Mouse (Mus musculus) CH12.LX (cell line): Measurements from ENCODE around the gene Pcolce.

ENCODE experiments used
- BHLHE40 ChIP-seq: IDR thresholded peaks from 2 replicates; pipeline ENCODE4 v1.6.1; 2011; ENCODE audit warnings: mild to moderate bottlenecking, low read depth, low read length, improper control_type of control experiment
- CTCF ChIP-seq, 2 experiments: IDR thresholded peaks in 1 of 2; conservative IDR thresholded peaks in 1 of 2; 2 replicates each; pipeline ENCODE4 v1.5.1; 2011 to 2012; ENCODE audit warnings: low read depth in 2 of 2, low read length in 2 of 2, improper control_type of control experiment in 1 of 2, inconsistent platforms in 1 of 2, mild to moderate bottlenecking in 1 of 2, moderate library complexity in 1 of 2
- E2F4 ChIP-seq: IDR thresholded peaks from 2 replicates; pipeline ENCODE4 v1.6.1; 2011; ENCODE audit warnings: low read depth, low read length, improper control_type of control experiment; ENCODE audit not compliant: insufficient replicate concordance
- ELF1 ChIP-seq: IDR thresholded peaks from 2 replicates; pipeline ENCODE4 v1.6.1; 2014; ENCODE audit warnings: low read depth, mild to moderate bottlenecking, inconsistent platforms, low read length, improper control_type of control experiment
- EP300 ChIP-seq: IDR thresholded peaks from 2 replicates; pipeline ENCODE4 v1.6.1; 2011; ENCODE audit warnings: low read length, improper control_type of control experiment
- MXI1 ChIP-seq: IDR thresholded peaks from 2 replicates; pipeline ENCODE4 v1.6.1; 2011; ENCODE audit warnings: mild to moderate bottlenecking, low read depth, low read length, improper control_type of control experiment
- MYC ChIP-seq: IDR thresholded peaks from 2 replicates; pipeline ENCODE4 v1.6.1; 2011; ENCODE audit warnings: low read depth, mild to moderate bottlenecking, improper control_type of control experiment, low read length
- NELFE ChIP-seq: IDR thresholded peaks from 2 replicates; pipeline ENCODE4 v1.6.1; 2011; ENCODE audit warnings: low read depth, low read length, improper control_type of control experiment
- POLR2A ChIP-seq: IDR thresholded peaks from 2 replicates; pipeline ENCODE4 v1.6.1; 2011; ENCODE audit warnings: low read depth, mild to moderate bottlenecking, improper control_type of control experiment, low read length
- UBTF ChIP-seq: IDR thresholded peaks from 2 replicates; pipeline ENCODE4 v1.6.1; 2012; ENCODE audit warnings: low read depth, mild to moderate bottlenecking, inconsistent platforms, low read length, improper control_type of control experiment, moderate library complexity
- USF1 ChIP-seq: IDR thresholded peaks from 2 replicates; pipeline ENCODE4 v1.6.1; 2014; ENCODE audit warnings: low read depth, mild to moderate bottlenecking, inconsistent platforms, low read length, improper control_type of control experiment
- USF2 ChIP-seq: conservative IDR thresholded peaks from 2 replicates; pipeline ENCODE4 v1.6.1; 2011; ENCODE audit warnings: low read depth, low read length, improper control_type of control experiment
- ZNF384 ChIP-seq: IDR thresholded peaks from 2 replicates; pipeline ENCODE4 v1.6.1; 2012; ENCODE audit warnings: low read depth, low read length, improper control_type of control experiment, inconsistent platforms

GRCm38 (mm10) chr5:137631591-137631990 is 18.0 kb upstream of the Pcolce start:
- TF ChIP-seq POLR2A, result no peak
- no peak for TF ChIP-seq MYC
- no peak for TF ChIP-seq CTCF (conservative IDR thresholded peaks at IDR 0.05 in 1 of 2, IDR thresholded peaks at IDR 0.05 in 1 of 2; ENCODE audit: low read depth in 2 of 2, low read length in 2 of 2)
- TF ChIP-seq MXI1, result no peak
- no peak for TF ChIP-seq ELF1
- no peak for TF ChIP-seq EP300
- no peak for TF ChIP-seq NELFE
- TF ChIP-seq E2F4, result no peak
- TF ChIP-seq USF2, result no peak
- TF ChIP-seq ZNF384, result no peak
- no peak for TF ChIP-seq USF1
- TF ChIP-seq BHLHE40, result no peak
- no peak for TF ChIP-seq UBTF
